Mouse (Mus musculus): ENCODE measurements around the gene Cep44. TPM values are rescaled to one million over a fixed set of nuclear protein-coding genes. Genes with fewer than 3 reads are reported as not detected.

Cep44 gene
- 6.8 and 11.6 TPM in 2 replicates for polyA plus RNA-seq (2012; rRNA removed; ENCODE audit: low replicate concordance)

GRCm38 (mm10) chr8:56550558-56551360, at the start of gene Cep44, which contains the start of gene Fbxo8:
Cep44 (minus strand) TSS chr8:56551047.
Fbxo8 (plus strand) TSS chr8:56551090.

Other genes starting within 250 kb of the Cep44 start
- 20.3 and 27.2 TPM in 2 replicates for gene Fbxo8, start within 50 bp of the Cep44 start, polyA plus RNA-seq (2012; rRNA removed; ENCODE audit: low replicate concordance)